Mouse (Mus musculus): ENCODE results near the gene Amz1. TPM values are rescaled to one million over a fixed set of nuclear protein-coding genes. Genes with fewer than 3 reads are reported as not detected.

Amz1 gene
- total and polyA plus RNA-seq, 3 experiments, result 7.5 to 12.4 (median 8.3) TPM

DNA sequence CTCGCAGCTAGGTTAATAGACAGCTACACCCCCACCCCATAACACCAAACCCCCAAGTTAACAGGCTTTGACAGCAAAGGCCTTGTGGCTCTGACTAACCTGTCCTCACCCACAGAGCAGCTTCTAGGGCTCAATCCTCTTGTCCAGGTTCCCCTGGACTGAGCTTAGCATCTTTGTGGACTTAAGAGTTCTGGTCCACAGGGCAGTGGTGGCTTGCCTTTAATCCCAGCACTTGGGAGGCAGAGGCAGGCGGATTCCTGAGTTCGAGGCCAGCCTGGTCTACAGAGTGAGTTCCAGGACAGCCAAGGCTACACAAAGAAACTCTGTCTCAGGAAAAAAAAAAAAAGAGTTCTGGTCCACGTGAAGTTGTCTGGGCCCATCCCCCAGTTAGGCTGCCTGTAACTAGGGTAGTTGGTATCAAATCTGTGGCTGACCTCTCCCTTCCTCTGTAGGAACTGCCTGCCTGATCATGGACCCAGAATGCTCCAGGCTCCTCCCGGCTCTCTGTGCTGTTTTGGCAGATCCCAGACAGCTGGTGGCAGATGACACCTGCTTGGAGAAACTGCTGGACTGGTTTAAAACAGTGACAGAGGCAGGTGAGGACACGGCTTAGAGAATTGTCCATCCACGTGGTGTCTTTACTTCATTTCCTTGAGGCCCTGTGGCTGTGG is 18.3 kb upstream of the Amz1 start:
- H3K4me2 ChIP-seq (ENCODE audit: insufficient read depth, low read depth, poor library complexity, severe bottlenecking), result peak overlapping the region; percentile 79
- 0 out of 2 replicates have a peak overlapping the region, but pooled peaks have one; percentile 24 for H3K27ac ChIP-seq (ENCODE audit: insufficient read depth, low read depth)
- H3K79me2 ChIP-seq (replicated peaks; ENCODE audit: control insufficient read depth, extremely low read depth, insufficient read depth, poor library complexity, severe bottlenecking), result no peaks in the 10 kb centered on the region
- TF ChIP-seq POLR2AphosphoS2 (IDR thresholded peaks at IDR 0.05; ENCODE audit: low read depth, low read length) (no peak), MAX (IDR thresholded peaks at IDR 0.05; ENCODE audit: low read length) (peak; percentile 16; the same call in 1 of the 2 replicates), HCFC1 (IDR thresholded peaks at IDR 0.05; ENCODE audit: low read depth, low read length) (no peak), CTCF (conservative IDR thresholded peaks at IDR 0.05 in 1 of 2, IDR thresholded peaks at IDR 0.05 in 1 of 2; ENCODE audit: low read depth in 2 of 2, low read length in 2 of 2) (peak in 1 of 2 experiments; percentile 0; a peak in 1 of 4 replicates), MEF2A (IDR thresholded peaks at IDR 0.05; ENCODE audit: borderline replicate concordance, low read depth, low read length) (no peak), ZMIZ1 (IDR thresholded peaks at IDR 0.05; ENCODE audit: low read depth, low read length) (no peak), RCOR1 (conservative IDR thresholded peaks at IDR 0.05; ENCODE audit: low read depth, low read length) (no peak), ELF1 (IDR thresholded peaks at IDR 0.05; ENCODE audit: low read depth, low read length) (no peak), ZNF384 (IDR thresholded peaks at IDR 0.05; ENCODE audit: low read depth, low read length) (no peak), MAFK (IDR thresholded peaks at IDR 0.05; ENCODE audit: insufficient replicate concordance, low read length) (no peak), NELFE (IDR thresholded peaks at IDR 0.05; ENCODE audit: low read depth, low read length) (no peak), POLR2A (IDR thresholded peaks at IDR 0.05; ENCODE audit: low read depth, low read length) (no peak), MXI1 (IDR thresholded peaks at IDR 0.05; ENCODE audit: low read depth, low read length) (no peak), E2F4 (IDR thresholded peaks at IDR 0.05; ENCODE audit: insufficient replicate concordance, low read depth, low read length) (no peak), CHD2 (IDR thresholded peaks at IDR 0.05; ENCODE audit: low read length) (no peak), USF1 (IDR thresholded peaks at IDR 0.05; ENCODE audit: low read depth, low read length) (no peak), EP300 (IDR thresholded peaks at IDR 0.05; ENCODE audit: low read length) (no peak)
- in situ Hi-C loops (cut with MboI; ENCODE audit: low pct_ligation_motif_present, low pct_unique_long_range_greater_than_20kb, low sequenced_read_pairs) (loop anchor here (5.0 kb wide), 1 partner anchor 37 kb away; no protein-coding TSS in a partner anchor), dilution Hi-C loops (cut with MboI; ENCODE audit: extremely low pct_ligation_motif_present, extremely low pct_unique_long_range_greater_than_20kb, low sequenced_read_pairs) (no loop called here)
- peak overlapping the region; percentile 69 for H3K9ac ChIP-seq (ENCODE audit: insufficient read depth, low read depth)
- peaks cover 7 to 38% of the 10 kb centered on the region in 2 experiments for H3K36me3 ChIP-seq (replicated peaks in 1 of 2; ENCODE audit: control insufficient read depth in 1 of 2, insufficient read depth in 1 of 2, low read length in 1 of 2)
- DNase-seq (ENCODE audit: extremely low read depth), result no peak
- H3K4me3 ChIP-seq (replicated peaks in 1 of 3; ENCODE audit: low read depth in 2 of 3, low read length in 2 of 3, poor library complexity in 1 of 3), result peak overlapping the region; percentile 66 to 77 (median 69)
- H3K4me1 ChIP-seq (ENCODE audit: control insufficient read depth in 1 of 2, insufficient read depth in 2 of 2), result peaks cover 7 to 37% of the 10 kb centered on the region in 2 experiments; a peak in 3 of 4 replicates
- no peaks in the 10 kb centered on the region for H3K9me3 ChIP-seq (replicated peaks; ENCODE audit: low read length)
- no peaks in the 10 kb centered on the region for H3K27me3 ChIP-seq (replicated peaks)

DNA sequence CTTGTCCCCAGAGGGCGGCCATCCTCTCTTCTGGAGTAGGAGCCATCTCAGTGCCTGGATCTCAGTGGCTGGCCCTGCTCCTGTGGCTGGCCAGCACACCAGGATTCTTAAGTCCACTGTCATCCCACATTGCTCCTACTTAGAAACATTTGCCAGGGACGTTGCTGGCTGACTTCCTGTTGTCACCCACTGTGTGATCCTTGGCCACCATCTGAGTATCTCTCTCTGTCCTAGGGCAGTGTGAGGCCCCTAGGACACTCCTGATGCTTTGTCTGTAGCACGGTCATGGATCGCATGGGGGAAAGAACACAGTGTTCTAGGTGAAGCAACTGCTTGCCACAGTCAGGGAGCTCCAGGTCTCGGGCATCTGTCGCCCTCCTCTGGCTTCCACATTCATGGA is 13.6 kb upstream of the Amz1 start:
- no peak overlapping the region for H3K9ac ChIP-seq (ENCODE audit: insufficient read depth, low read depth)
- H3K9me3 ChIP-seq (replicated peaks; ENCODE audit: low read length), result no peaks in the 10 kb centered on the region
- no peaks in the 10 kb centered on the region for H3K27me3 ChIP-seq (replicated peaks)
- dilution Hi-C loops (cut with MboI; ENCODE audit: extremely low pct_ligation_motif_present, extremely low pct_unique_long_range_greater_than_20kb, low sequenced_read_pairs) (no loop called here), in situ Hi-C loops (cut with MboI; ENCODE audit: low pct_ligation_motif_present, low pct_unique_long_range_greater_than_20kb, low sequenced_read_pairs) (no loop called here)
- no peak for TF ChIP-seq MYC (IDR thresholded peaks at IDR 0.05; ENCODE audit: low read depth, low read length)
- no peak for TF ChIP-seq NELFE (IDR thresholded peaks at IDR 0.05; ENCODE audit: low read depth, low read length)
- peaks cover 4 to 26% of the 10 kb centered on the region in 2 experiments; a peak in 2 of 4 replicates for H3K4me1 ChIP-seq (ENCODE audit: control insufficient read depth in 1 of 2, insufficient read depth in 2 of 2)
- H3K36me3 ChIP-seq (replicated peaks in 1 of 2; ENCODE audit: control insufficient read depth in 1 of 2, insufficient read depth in 1 of 2, low read length in 1 of 2), result peaks cover 48 to 85% of the 10 kb centered on the region in 2 experiments
- H3K27ac ChIP-seq (ENCODE audit: insufficient read depth, low read depth), result no peak overlapping the region
- no peak for DNase-seq (ENCODE audit: extremely low read depth)
- no peaks in the 10 kb centered on the region for H3K79me2 ChIP-seq (replicated peaks; ENCODE audit: control insufficient read depth, extremely low read depth, insufficient read depth, poor library complexity, severe bottlenecking)
- no peak overlapping the region for H3K4me3 ChIP-seq (replicated peaks in 1 of 3; ENCODE audit: low read depth in 2 of 3, low read length in 2 of 3, poor library complexity in 1 of 3)
- H3K4me2 ChIP-seq (ENCODE audit: insufficient read depth, low read depth, poor library complexity, severe bottlenecking), result no peak overlapping the region
